Mouse (Mus musculus) hindbrain, embryonic 14.5 days (tissue): ENCODE results near the gene Ppfia2. TPM values are rescaled to one million over a fixed set of nuclear protein-coding genes. Genes with fewer than 3 reads are reported as not detected.

Experiments used
- ATAC-seq: fragments of 200-750 bp; cut with Nextera tagmentation; 2 replicates; pipeline ENCODE4 v1.8.0; 2017; ENCODE audit warnings: moderate number of reproducible peaks, mild to moderate bottlenecking, moderate TSS enrichment, moderate library complexity; ENCODE audit not compliant: low FRiP score
- DNase-seq: peaks from one replicate; pipeline ENCODE4 v3.0.0-alpha.2; 2015; ENCODE audit warnings: low spot score
- H3K27ac ChIP-seq: fragments of 300-500 bp; sonication (generic); 2 replicates; pipeline ENCODE4 v1.5.1; 2014; ENCODE audit warnings: mild to moderate bottlenecking, moderate library complexity
- H3K27me3 ChIP-seq: fragments of 300-500 bp; sonication (generic); 2 replicates; pipeline ENCODE4 v1.6.1; 2014; ENCODE audit warnings: mild to moderate bottlenecking, low read length, mixed read lengths; ENCODE audit not compliant: control insufficient read depth, insufficient read depth
- H3K36me3 ChIP-seq: fragments of 300-500 bp; sonication (generic); replicated peaks from 2 replicates; pipeline ENCODE4 v1.6.1; 2014; ENCODE audit not compliant: control insufficient read depth, insufficient read depth
- H3K4me1 ChIP-seq: fragments of 300-500 bp; sonication (generic); replicated peaks from 2 replicates; pipeline ENCODE4 v1.6.1; 2014; ENCODE audit warnings: antibody characterized with exemption, low read length, mixed read lengths; ENCODE audit not compliant: control insufficient read depth, insufficient read depth
- H3K4me2 ChIP-seq: fragments of 300-500 bp; sonication (generic); replicated peaks from 2 replicates; pipeline ENCODE4 v1.6.1; 2014; ENCODE audit warnings: mild to moderate bottlenecking, moderate library complexity
- H3K4me3 ChIP-seq: fragments of 300-500 bp; sonication (generic); replicated peaks from 2 replicates; pipeline ENCODE4 v1.5.1; 2014; ENCODE audit warnings: mild to moderate bottlenecking, low read length
- H3K9ac ChIP-seq: fragments of 300-500 bp; sonication (generic); 2 replicates; pipeline ENCODE4 v1.6.1; 2014
- H3K9me3 ChIP-seq: fragments of 300-500 bp; sonication (generic); 2 replicates; pipeline ENCODE4 v1.6.1; 2016; ENCODE audit warnings: low read length; ENCODE audit not compliant: control insufficient read depth
- WGBS: fragments of 180-500 bp; shearing (Covaris S2); extraction: QIAGEN DNeasy Blood & Tissue Kit; methylation state at CpG from one replicate; pipeline ENCODE4 v1.1.7; 2014; 5-methylcytosine and 5-hydroxymethylcytosine counted together
- polyA plus RNA-seq: library from polyadenylated mRNA; unstranded; fragments of >200 nt; fragmentation: Nextera tagmentation; extraction: Ambion mirVana; gene quantifications from 2 replicates; pipeline ENCODE4 v1.2.1, GENCODE M21; 2014

Gene Ppfia2
- polyA plus RNA-seq, 1 experiment from 2014 or later = 35.8 TPM

- Histone ChIP-seq H3K9ac (no peak overlapping the region), H3K27ac (no peak overlapping the region), H3K9me3 (no peaks in the 10 kb centered on the region), H3K4me2 (peak overlapping the region; percentile 38; the same call in 1 of the 2 replicates), H3K4me1 (peaks cover 2% of the 10 kb centered on the region; the same call in 1 of the 2 replicates), H3K4me3 (no peak overlapping the region), H3K36me3 (no peaks in the 10 kb centered on the region), H3K27me3 (no peaks in the 10 kb centered on the region)
- DNase-seq (no peak), ATAC-seq (no peak)
- WGBS = 55% methylated on average over 7 of the region's 7 CpGs
These were observed 163.8 kb downstream of the Ppfia2 start for GRCm38 (mm10) chr10:106633898-106634297.

- WGBS = 92% methylated on average over 4 of the region's 4 CpGs
- DNase-seq = no peak
- no peaks in the 10 kb centered on the region for H3K4me1 ChIP-seq
- no peaks in the 10 kb centered on the region for H3K9me3 ChIP-seq
- H3K27ac ChIP-seq = no peak overlapping the region
- H3K4me3 ChIP-seq = no peak overlapping the region
- no peak for ATAC-seq
- H3K9ac ChIP-seq = no peak overlapping the region
- no peaks in the 10 kb centered on the region for H3K27me3 ChIP-seq
- no peak overlapping the region for H3K4me2 ChIP-seq
- H3K36me3 ChIP-seq = no peaks in the 10 kb centered on the region
These were observed 182.1 kb downstream of the Ppfia2 start for GRCm38 (mm10) chr10:106652276-106652675.

DNA sequence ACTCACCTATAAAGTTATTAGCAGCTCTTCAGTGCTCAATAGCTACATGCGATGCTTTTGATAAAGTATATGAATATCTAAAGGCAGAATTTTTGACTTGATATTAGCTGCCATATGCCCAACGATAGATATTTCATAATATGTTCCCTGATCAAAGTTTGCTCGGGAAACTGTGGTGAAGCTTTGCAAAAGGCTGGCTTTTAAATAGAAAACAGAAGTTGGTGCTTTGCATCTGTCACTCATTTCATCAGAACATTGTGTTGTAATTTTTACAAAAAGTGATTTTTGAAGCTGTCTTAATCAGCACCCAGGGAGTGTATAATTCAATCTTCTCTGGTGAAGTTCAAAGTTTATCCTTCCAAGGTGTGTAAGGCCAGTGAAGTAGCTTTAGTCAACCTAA lies 195.1 kb downstream of the Ppfia2 start:
- Histone ChIP-seq H3K9me3 (no peaks in the 10 kb centered on the region), H3K9ac (no peak overlapping the region), H3K4me2 (no peak overlapping the region), H3K4me3 (no peak overlapping the region), H3K4me1 (no peaks in the 10 kb centered on the region), H3K27ac (no peak overlapping the region), H3K36me3 (no peaks in the 10 kb centered on the region), H3K27me3 (no peaks in the 10 kb centered on the region)
- DNase-seq (no peak), ATAC-seq (no peak)
- 96% methylated on average over 3 of the region's 3 CpGs for WGBS

DNA sequence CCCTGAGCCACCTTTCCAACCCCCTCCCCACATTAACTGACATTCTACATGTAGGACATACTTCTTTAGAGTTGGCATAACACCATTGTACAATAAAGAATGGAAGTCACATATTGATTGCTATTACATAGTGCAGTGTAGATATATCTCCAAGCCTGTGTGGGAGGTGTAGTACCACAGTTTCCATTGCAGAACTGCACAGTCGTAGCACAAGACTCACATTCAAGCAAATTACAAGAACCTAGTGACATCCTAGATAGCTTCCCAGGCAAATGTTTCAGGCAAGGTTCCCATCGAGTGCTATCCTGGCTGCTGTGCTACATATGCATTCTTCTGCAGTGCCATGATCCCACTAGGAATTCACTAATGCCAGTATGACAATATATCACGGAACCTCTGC lies 200.0 kb downstream of the Ppfia2 start:
- H3K36me3 ChIP-seq = no peaks in the 10 kb centered on the region
- no peak overlapping the region for H3K9ac ChIP-seq
- H3K4me2 ChIP-seq = no peak overlapping the region
- H3K4me3 ChIP-seq = no peak overlapping the region
- WGBS = 81% methylated on average over 3 of the region's 3 CpGs
- ATAC-seq (no peak), DNase-seq (no peak)
- H3K9me3 ChIP-seq = no peaks in the 10 kb centered on the region
- no peaks in the 10 kb centered on the region for H3K4me1 ChIP-seq
- H3K27me3 ChIP-seq = no peaks in the 10 kb centered on the region
- H3K27ac ChIP-seq = no peak overlapping the region

DNA sequence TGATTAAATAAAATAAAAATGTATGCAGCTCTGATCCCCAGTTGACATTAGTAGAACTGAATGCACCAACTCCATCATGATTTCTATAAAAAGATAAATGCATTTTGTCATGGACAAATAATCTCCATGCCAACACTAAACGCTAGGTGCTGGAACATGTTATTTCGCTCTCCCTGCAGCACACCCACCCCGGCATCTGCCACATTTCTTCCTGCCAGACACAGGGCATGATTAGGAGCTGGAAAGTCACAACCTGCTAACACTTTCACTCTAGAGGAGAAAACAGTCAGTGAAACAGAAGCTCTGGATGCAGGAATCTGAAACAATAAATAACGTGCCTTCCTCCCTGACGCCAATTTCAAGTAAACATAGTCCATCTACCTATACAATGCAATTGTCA lies 211.3 kb downstream of the Ppfia2 start:
- 82% methylated on average over 5 of the region's 5 CpGs for WGBS
- DNase-seq = no peak
- Histone ChIP-seq H3K36me3 (no peaks in the 10 kb centered on the region), H3K4me1 (no peaks in the 10 kb centered on the region), H3K9ac (no peak overlapping the region), H3K27ac (no peak overlapping the region), H3K9me3 (no peaks in the 10 kb centered on the region), H3K4me3 (no peak overlapping the region), H3K4me2 (no peak overlapping the region), H3K27me3 (no peaks in the 10 kb centered on the region)
- no peak for ATAC-seq

- 75% methylated on average over 3 of the region's 3 CpGs for WGBS
- no peak for ATAC-seq
These were observed 215.4 kb downstream of the Ppfia2 start for GRCm38 (mm10) chr10:106685519-106685918.

DNA sequence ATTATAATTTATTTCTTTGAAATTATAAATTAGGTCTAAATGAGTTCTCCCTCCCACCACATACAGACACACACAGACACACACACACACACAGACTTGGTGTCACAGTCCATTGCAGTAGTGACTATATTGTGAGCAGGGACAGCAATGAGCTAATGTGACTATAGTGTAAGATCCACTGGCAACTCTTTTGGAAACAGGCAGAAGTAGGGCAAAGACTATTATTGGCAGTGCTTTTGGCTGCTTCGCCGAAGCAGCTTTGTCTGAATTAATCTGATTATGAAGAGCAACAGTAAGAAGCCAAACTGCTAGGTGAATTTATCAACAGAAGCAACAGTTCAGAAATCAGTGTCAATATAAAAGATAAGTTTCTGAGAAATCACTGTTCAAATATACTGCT lies 249.8 kb downstream of the Ppfia2 start:
- H3K27ac ChIP-seq = no peak overlapping the region
- no peaks in the 10 kb centered on the region for H3K27me3 ChIP-seq
- no peak for DNase-seq
- 74% methylated on average over 2 of the region's 2 CpGs for WGBS
- H3K9ac ChIP-seq = no peak overlapping the region
- ATAC-seq = no peak
- H3K36me3 ChIP-seq = no peaks in the 10 kb centered on the region
- H3K4me1 ChIP-seq = no peaks in the 10 kb centered on the region
- H3K4me2 ChIP-seq = no peak overlapping the region
- no peak overlapping the region for H3K4me3 ChIP-seq
- no peaks in the 10 kb centered on the region for H3K9me3 ChIP-seq

More at GRCm38 (mm10) chr10:106685519-106685918, 215.4 kb downstream of the Ppfia2 start:
- H3K4me1 ChIP-seq = no peaks in the 10 kb centered on the region
- H3K27ac ChIP-seq = no peak overlapping the region
- H3K27me3 ChIP-seq = no peaks in the 10 kb centered on the region
- H3K36me3 ChIP-seq = no peaks in the 10 kb centered on the region
- H3K9ac ChIP-seq = no peak overlapping the region
- no peak for DNase-seq
- H3K4me2 ChIP-seq = no peak overlapping the region
- H3K4me3 ChIP-seq = no peak overlapping the region
- no peaks in the 10 kb centered on the region for H3K9me3 ChIP-seq

- DNase-seq = no peak
- Histone ChIP-seq H3K4me1 (no peaks in the 10 kb centered on the region), H3K9ac (no peak overlapping the region), H3K27ac (no peak overlapping the region), H3K4me2 (no peak overlapping the region), H3K27me3 (no peaks in the 10 kb centered on the region), H3K4me3 (no peak overlapping the region), H3K9me3 (no peaks in the 10 kb centered on the region), H3K36me3 (no peaks in the 10 kb centered on the region)
- ATAC-seq = no peak
- 82% methylated on average over 2 of the region's 2 CpGs for WGBS
These were observed 262.1 kb downstream of the Ppfia2 start for GRCm38 (mm10) chr10:106732265-106732664.

DNA sequence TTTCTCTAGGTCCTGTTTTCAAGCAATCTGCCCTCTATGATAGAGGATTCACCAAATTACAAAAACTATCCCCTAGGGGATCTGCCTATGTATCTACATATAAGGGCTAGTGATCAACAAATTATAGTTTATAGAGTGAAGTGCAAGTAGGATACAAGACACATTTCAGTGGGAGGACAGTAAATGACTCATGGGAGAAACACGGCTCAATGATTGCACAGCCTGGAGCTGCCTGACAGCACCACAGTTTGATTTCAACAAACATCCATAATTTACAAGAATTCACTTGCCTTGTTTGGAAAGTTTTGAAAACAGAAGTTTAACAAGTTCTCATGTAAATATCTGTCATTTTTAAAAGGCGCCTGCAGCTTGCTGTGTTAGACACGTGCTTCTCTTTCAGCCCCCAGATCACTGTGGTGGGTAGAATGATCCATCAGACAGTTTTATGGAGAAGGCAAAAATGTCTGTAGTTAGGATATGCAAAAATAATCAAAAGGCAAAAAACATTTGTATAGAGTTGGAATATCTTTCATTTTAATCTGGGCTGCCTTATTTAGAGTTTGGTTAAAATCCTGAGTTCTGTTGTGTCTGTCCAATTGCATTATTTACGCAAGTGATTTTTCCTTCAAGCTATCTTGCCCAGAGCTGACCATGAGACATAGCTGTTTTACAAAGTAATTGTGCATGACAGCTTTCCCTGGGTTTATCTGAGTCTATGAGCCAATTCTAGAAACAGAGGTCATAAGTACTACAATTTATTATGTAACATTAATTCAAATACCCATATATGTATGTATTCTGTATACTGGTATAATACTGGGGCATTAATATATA lies 266.3 kb downstream of the Ppfia2 start:
- 83% methylated on average over 4 of the region's 4 CpGs for WGBS
- Histone ChIP-seq H3K4me3 (no peak overlapping the region), H3K4me2 (no peak overlapping the region), H3K27me3 (no peaks in the 10 kb centered on the region), H3K36me3 (no peaks in the 10 kb centered on the region), H3K9me3 (no peaks in the 10 kb centered on the region), H3K27ac (no peak overlapping the region), H3K9ac (no peak overlapping the region), H3K4me1 (no peaks in the 10 kb centered on the region)
- no peak for DNase-seq
- no peak for ATAC-seq
